Mouse (Mus musculus): ENCODE data around the gene 1110051M20Rik. TPM values are rescaled to one million over a fixed set of nuclear protein-coding genes. Genes with fewer than 3 reads are reported as not detected.
A peak's percentile ranks its signal among the peaks of the same experiment; 100 is the strongest.
"Not testable (repeated sequence)": the region's sequence is repeated elsewhere in the genome, so short reads cannot be mapped to it uniquely, and the experiment has no call there.

1110051M20Rik gene
- 124 and 130 TPM in 2 replicates for polyA plus RNA-seq (2015; fragmentation: Nextera tagmentation; extraction: Ambion mirVana)

GRCm38 (mm10) chr2:91444286-91444892 is at the start of gene 1110051M20Rik:
Gene 1110051M20Rik, minus strand, starts transcription at chr2:91444704.
- peak within 1 kb of the TSS; percentile 86 for H3K27ac ChIP-seq (replicated peaks)
- 1% methylated on average over 19 of the region's 19 CpGs for WGBS
- no peaks in the 10 kb centered on the region for H3K36me3 ChIP-seq
- H3K4me3 ChIP-seq: peak within 1 kb of the TSS; percentile 68
- peak; percentile 96 for ATAC-seq (ENCODE audit: low read depth)
- H3K9ac ChIP-seq: peak within 1 kb of the TSS; percentile 76
- H3K9me3 ChIP-seq: peaks cover 2% of the 10 kb centered on the region; the same call in 1 of the 2 replicates
- H3K4me2 ChIP-seq: peak within 1 kb of the TSS; percentile 56
- H3K4me1 ChIP-seq (replicated peaks): peaks cover 15% of the 10 kb centered on the region
- H3K27me3 ChIP-seq: no peaks in the 10 kb centered on the region

GRCm38 (mm10) chr2:91493981-91494380 is 49.5 kb upstream of the 1110051M20Rik start:
- WGBS: 96% methylated on average over 9 of the region's 9 CpGs
- no peak overlapping the region for H3K9ac ChIP-seq
- H3K36me3 ChIP-seq: peaks cover 61% of the 10 kb centered on the region
- H3K9me3 ChIP-seq: no peaks in the 10 kb centered on the region
- no peak overlapping the region for H3K27ac ChIP-seq (replicated peaks)
- H3K27me3 ChIP-seq: no peaks in the 10 kb centered on the region
- no peak overlapping the region for H3K4me3 ChIP-seq
- H3K4me1 ChIP-seq (replicated peaks): no peaks in the 10 kb centered on the region
- H3K4me2 ChIP-seq: no peak overlapping the region
- ATAC-seq (ENCODE audit: low read depth): no peak

GRCm38 (mm10) chr2:91492071-91492635 is 47.6 kb upstream of the 1110051M20Rik start:
- 97% methylated on average over 12 of the region's 12 CpGs for WGBS

GRCm38 (mm10) chr2:91487295-91487694 is 42.8 kb upstream of the 1110051M20Rik start:
- H3K9me3 ChIP-seq; ATAC-seq (ENCODE audit: low read depth); H3K27ac ChIP-seq (replicated peaks); H3K9ac ChIP-seq; H3K4me3 ChIP-seq; H3K27me3 ChIP-seq; H3K4me2 ChIP-seq; H3K4me1 ChIP-seq (replicated peaks): not testable (repeated sequence)
- 74% methylated on average over 2 of the region's 3 CpGs for WGBS
- H3K36me3 ChIP-seq: peaks cover 36% of the 10 kb centered on the region

More at GRCm38 (mm10) chr2:91492071-91492635, 47.6 kb upstream of the 1110051M20Rik start:
- peaks cover 52% of the 10 kb centered on the region for H3K36me3 ChIP-seq
- no peaks in the 10 kb centered on the region for H3K27me3 ChIP-seq
- no peak overlapping the region for H3K4me2 ChIP-seq
- ATAC-seq (ENCODE audit: low read depth): no peak
- H3K4me3 ChIP-seq: no peak overlapping the region
- no peak overlapping the region for H3K9ac ChIP-seq
- H3K27ac ChIP-seq (replicated peaks): no peak overlapping the region
- no peaks in the 10 kb centered on the region for H3K9me3 ChIP-seq
- H3K4me1 ChIP-seq (replicated peaks): no peaks in the 10 kb centered on the region

- no peak overlapping the region for H3K9ac ChIP-seq
- no peak overlapping the region for H3K27ac ChIP-seq (replicated peaks)
- H3K4me2 ChIP-seq: no peak overlapping the region
- H3K27me3 ChIP-seq: no peaks in the 10 kb centered on the region
- H3K4me3 ChIP-seq: no peak overlapping the region
- ATAC-seq (ENCODE audit: low read depth): no peak
- H3K36me3 ChIP-seq: peaks cover 30% of the 10 kb centered on the region; the same call in 1 of the 2 replicates
- H3K4me1 ChIP-seq (replicated peaks): no peaks in the 10 kb centered on the region
- H3K9me3 ChIP-seq: no peaks in the 10 kb centered on the region
- WGBS: 90% methylated on average over 6 of the region's 6 CpGs
Measured at GRCm38 (mm10) chr2:91485256-91485655, 40.8 kb upstream of the 1110051M20Rik start.

GRCm38 (mm10) chr2:91484698-91485097 is 40.2 kb upstream of the 1110051M20Rik start:
- Histone ChIP-seq H3K9ac (no peak overlapping the region), H3K27me3 (no peaks in the 10 kb centered on the region), H3K4me3 (no peak overlapping the region), H3K27ac (replicated peaks) (no peak overlapping the region), H3K4me2 (no peak overlapping the region), H3K4me1 (replicated peaks) (no peaks in the 10 kb centered on the region), H3K9me3 (no peaks in the 10 kb centered on the region), H3K36me3 (peaks cover 24% of the 10 kb centered on the region; the same call in 1 of the 2 replicates)
- ATAC-seq (ENCODE audit: low read depth): no peak
- WGBS: 88% methylated on average over 4 of the region's 4 CpGs

GRCm38 (mm10) chr2:91480805-91481514 is 36.5 kb upstream of the 1110051M20Rik start:
- H3K4me3 ChIP-seq: no peak overlapping the region
- H3K9me3 ChIP-seq: no peaks in the 10 kb centered on the region
- H3K36me3 ChIP-seq: peaks cover 27% of the 10 kb centered on the region; the same call in 1 of the 2 replicates
- no peaks in the 10 kb centered on the region for H3K27me3 ChIP-seq
- WGBS: 76% methylated on average over 6 of the region's 6 CpGs
- H3K4me2 ChIP-seq: no peak overlapping the region
- no peak overlapping the region for H3K9ac ChIP-seq
- no peak overlapping the region for H3K27ac ChIP-seq (replicated peaks)
- ATAC-seq (ENCODE audit: low read depth): peak; percentile 76; the same call in 1 of the 2 replicates
- no peaks in the 10 kb centered on the region for H3K4me1 ChIP-seq (replicated peaks)

GRCm38 (mm10) chr2:91480399-91480801 is 35.9 kb upstream of the 1110051M20Rik start:
- H3K9ac ChIP-seq: no peak overlapping the region
- 93% methylated on average over 9 of the region's 9 CpGs for WGBS
- H3K36me3 ChIP-seq: peaks cover 23% of the 10 kb centered on the region; the same call in 1 of the 2 replicates
- no peak overlapping the region for H3K4me3 ChIP-seq
- ATAC-seq (ENCODE audit: low read depth): peak; percentile 16; the same call in 1 of the 2 replicates
- no peaks in the 10 kb centered on the region for H3K4me1 ChIP-seq (replicated peaks)
- H3K27ac ChIP-seq (replicated peaks): no peak overlapping the region
- H3K4me2 ChIP-seq: no peak overlapping the region
- H3K27me3 ChIP-seq: no peaks in the 10 kb centered on the region
- H3K9me3 ChIP-seq: no peaks in the 10 kb centered on the region

GRCm38 (mm10) chr2:91476841-91477240 is 32.3 kb upstream of the 1110051M20Rik start:
- no peak overlapping the region for H3K4me2 ChIP-seq
- WGBS: 82% methylated on average over 7 of the region's 7 CpGs
- no peaks in the 10 kb centered on the region for H3K27me3 ChIP-seq
- peaks cover 5% of the 10 kb centered on the region; the same call in 1 of the 2 replicates for H3K4me1 ChIP-seq (replicated peaks)
- H3K9ac ChIP-seq: no peak overlapping the region
- no peak overlapping the region for H3K4me3 ChIP-seq
- H3K9me3 ChIP-seq: no peaks in the 10 kb centered on the region
- no peak overlapping the region for H3K27ac ChIP-seq (replicated peaks)
- peaks cover 27% of the 10 kb centered on the region; the same call in 1 of the 2 replicates for H3K36me3 ChIP-seq
- ATAC-seq (ENCODE audit: low read depth): no peak

- ATAC-seq (ENCODE audit: low read depth): no peak
- 85% methylated on average over 17 of the region's 17 CpGs for WGBS
- Histone ChIP-seq H3K4me1 (replicated peaks) (peaks cover 5% of the 10 kb centered on the region; the same call in 1 of the 2 replicates), H3K4me2 (no peak overlapping the region), H3K27me3 (no peaks in the 10 kb centered on the region), H3K9me3 (no peaks in the 10 kb centered on the region), H3K9ac (no peak overlapping the region), H3K27ac (replicated peaks) (no peak overlapping the region), H3K36me3 (peaks cover 27% of the 10 kb centered on the region; the same call in 1 of the 2 replicates), H3K4me3 (no peak overlapping the region)
Measured at GRCm38 (mm10) chr2:91476251-91476661, 31.8 kb upstream of the 1110051M20Rik start.

- Histone ChIP-seq H3K4me2 (no peak overlapping the region), H3K9ac (no peak overlapping the region), H3K9me3 (no peaks in the 10 kb centered on the region), H3K27me3 (no peaks in the 10 kb centered on the region), H3K36me3 (peaks cover 27% of the 10 kb centered on the region; the same call in 1 of the 2 replicates), H3K4me1 (replicated peaks) (peaks cover 6% of the 10 kb centered on the region), H3K4me3 (no peak overlapping the region), H3K27ac (replicated peaks) (no peak overlapping the region)
- 83% methylated on average over 7 of the region's 7 CpGs for WGBS
- no peak for ATAC-seq (ENCODE audit: low read depth)
Measured at GRCm38 (mm10) chr2:91475791-91476190, 31.3 kb upstream of the 1110051M20Rik start.

- no peak for ATAC-seq (ENCODE audit: low read depth)
- Histone ChIP-seq H3K9me3 (no peaks in the 10 kb centered on the region), H3K27ac (replicated peaks) (no peak overlapping the region), H3K36me3 (peaks cover 27% of the 10 kb centered on the region; the same call in 1 of the 2 replicates), H3K4me1 (replicated peaks) (peaks cover 20% of the 10 kb centered on the region), H3K9ac (no peak overlapping the region), H3K27me3 (no peaks in the 10 kb centered on the region), H3K4me2 (peak overlapping the region; percentile 11; the same call in 1 of the 2 replicates), H3K4me3 (no peak overlapping the region)
- 66% methylated on average over 12 of the region's 12 CpGs for WGBS
Measured at GRCm38 (mm10) chr2:91474358-91474757, 29.9 kb upstream of the 1110051M20Rik start.

Measured in neural tube, embryonic 13.5 days (tissue).